Mouse (Mus musculus) limb, embryonic 13.5 days (tissue): ENCODE measurements around the gene Otub1. TPM values are rescaled to one million over a fixed set of nuclear protein-coding genes. Genes with fewer than 3 reads are reported as not detected.

Source experiments
- ATAC-seq: fragments of 200-750 bp; cut with Nextera tagmentation; 2 replicates; pipeline ENCODE4 v1.8.0; 2017; ENCODE audit warnings: low read depth, moderate number of reproducible peaks, moderate TSS enrichment; ENCODE audit not compliant: low FRiP score
- H3K27ac ChIP-seq: fragments of 300-500 bp; sonication (generic); 2 replicates; pipeline ENCODE4 v1.5.1; 2015; ENCODE audit warnings: inconsistent platforms, mild to moderate bottlenecking, moderate library complexity
- H3K27me3 ChIP-seq: fragments of 300-500 bp; sonication (generic); 2 replicates; pipeline ENCODE4 v1.6.1; 2015; ENCODE audit warnings: mild to moderate bottlenecking, inconsistent platforms
- H3K36me3 ChIP-seq: fragments of 300-500 bp; sonication (generic); 2 replicates; pipeline ENCODE4 v1.6.1; 2015; ENCODE audit warnings: inconsistent platforms, mild to moderate bottlenecking, moderate library complexity
- H3K4me1 ChIP-seq: fragments of 300-500 bp; sonication (generic); 2 replicates; pipeline ENCODE4 v1.6.1; 2015; ENCODE audit warnings: inconsistent platforms
- H3K4me2 ChIP-seq: fragments of 300-500 bp; sonication (generic); replicated peaks from 2 replicates; pipeline ENCODE4 v1.6.1; 2015; ENCODE audit warnings: inconsistent platforms, mild to moderate bottlenecking, moderate library complexity
- H3K4me3 ChIP-seq: fragments of 300-500 bp; sonication (generic); 2 replicates; pipeline ENCODE4 v1.5.1; 2015; ENCODE audit warnings: moderate library complexity, mild to moderate bottlenecking, inconsistent platforms
- H3K9ac ChIP-seq: fragments of 300-500 bp; sonication (generic); 2 replicates; pipeline ENCODE4 v1.6.1; 2015; ENCODE audit warnings: mild to moderate bottlenecking, inconsistent platforms
- H3K9me3 ChIP-seq: fragments of 300-500 bp; sonication (generic); 2 replicates; pipeline ENCODE4 v1.6.1; 2016; ENCODE audit warnings: inconsistent platforms
- WGBS: fragments of 180-500 bp; shearing (Covaris S2); methylation state at CpG from one replicate; pipeline ENCODE4 v1.1.7; 2015; 5-methylcytosine and 5-hydroxymethylcytosine counted together
- polyA plus RNA-seq: library from polyadenylated mRNA; unstranded; fragments of >200 nt; fragmentation: Nextera tagmentation; extraction: Ambion mirVana; gene quantifications from 2 replicates; pipeline ENCODE4 v1.2.1, GENCODE M21; 2015

Otub1 gene
- polyA plus RNA-seq, 1 experiment from 2014 or later, result 226 TPM

DNA sequence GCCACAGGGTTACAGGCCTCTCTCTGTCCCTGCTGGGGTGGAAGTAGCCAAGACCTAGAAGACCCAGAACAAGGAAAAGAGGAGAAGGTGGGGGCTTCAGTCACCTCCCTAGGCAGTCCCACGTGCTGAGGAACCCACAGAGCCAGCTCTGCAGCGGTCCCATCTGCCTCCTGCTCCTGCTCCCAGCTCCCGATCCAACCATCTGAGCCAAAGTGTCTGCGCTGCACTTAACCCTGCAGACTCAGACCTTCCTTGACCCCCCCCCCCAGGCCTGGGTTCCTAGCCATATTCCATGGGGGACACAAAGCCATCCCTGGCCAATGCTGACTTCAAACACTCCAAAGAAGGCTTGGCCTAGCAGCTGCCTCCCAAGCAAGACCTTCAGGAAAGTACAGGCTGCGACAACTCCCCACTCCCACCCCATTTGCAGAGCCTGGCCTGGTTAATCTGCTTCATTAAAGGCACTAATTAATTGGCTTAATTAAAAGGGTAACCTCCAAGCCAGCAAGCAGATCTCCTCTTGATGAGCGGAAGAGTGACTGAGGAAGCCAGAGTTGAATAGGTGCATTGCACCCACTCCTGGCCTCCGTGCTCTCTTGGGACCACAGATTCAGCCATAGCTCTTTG, 54.7 kb downstream of the Otub1 start:
- H3K4me3 ChIP-seq, result no peak overlapping the region
- no peak overlapping the region for H3K9ac ChIP-seq
- H3K36me3 ChIP-seq, result no peaks in the 10 kb centered on the region
- peaks cover 42% of the 10 kb centered on the region for H3K27me3 ChIP-seq
- WGBS, result 75% methylated on average over 7 of the region's 7 CpGs
- no peak overlapping the region for H3K4me2 ChIP-seq
- no peak for ATAC-seq
- no peak overlapping the region for H3K27ac ChIP-seq
- H3K9me3 ChIP-seq, result no peaks in the 10 kb centered on the region
- peaks cover 85% of the 10 kb centered on the region for H3K4me1 ChIP-seq

DNA sequence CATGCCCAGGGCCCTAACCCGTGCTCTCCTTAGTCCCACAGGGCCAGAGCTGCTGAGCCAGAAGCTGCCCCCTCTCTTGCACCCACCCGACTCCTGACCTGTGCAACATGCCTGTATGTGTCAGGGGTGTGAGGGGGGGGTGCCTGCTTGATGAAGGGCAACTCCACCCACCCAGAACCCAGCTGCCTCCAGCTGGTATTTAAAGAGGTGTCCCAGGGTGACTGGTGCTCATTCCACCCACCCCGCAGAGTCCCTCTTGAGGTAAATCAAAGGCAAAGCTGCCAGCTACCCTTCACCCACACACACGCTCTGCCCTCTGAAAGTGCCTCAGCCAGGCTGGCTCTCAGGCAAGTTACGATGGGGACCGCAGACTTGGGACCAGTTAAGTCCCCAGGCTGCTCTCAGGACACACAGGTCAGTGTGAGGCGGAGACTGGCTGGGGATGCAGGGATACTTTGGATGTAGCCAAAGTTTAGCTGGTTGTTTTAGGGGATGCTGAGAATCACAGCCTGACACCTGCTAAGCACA, 56.9 kb downstream of the Otub1 start:
- H3K9me3 ChIP-seq, result no peaks in the 10 kb centered on the region
- H3K4me2 ChIP-seq, result no peak overlapping the region
- peaks cover 61% of the 10 kb centered on the region for H3K27me3 ChIP-seq
- H3K27ac ChIP-seq, result no peak overlapping the region
- WGBS, result 60% methylated on average over 7 of the region's 7 CpGs
- H3K4me1 ChIP-seq, result peaks cover 65% of the 10 kb centered on the region
- H3K9ac ChIP-seq, result no peak overlapping the region
- H3K4me3 ChIP-seq, result no peak overlapping the region
- ATAC-seq, result no peak
- no peaks in the 10 kb centered on the region for H3K36me3 ChIP-seq

DNA sequence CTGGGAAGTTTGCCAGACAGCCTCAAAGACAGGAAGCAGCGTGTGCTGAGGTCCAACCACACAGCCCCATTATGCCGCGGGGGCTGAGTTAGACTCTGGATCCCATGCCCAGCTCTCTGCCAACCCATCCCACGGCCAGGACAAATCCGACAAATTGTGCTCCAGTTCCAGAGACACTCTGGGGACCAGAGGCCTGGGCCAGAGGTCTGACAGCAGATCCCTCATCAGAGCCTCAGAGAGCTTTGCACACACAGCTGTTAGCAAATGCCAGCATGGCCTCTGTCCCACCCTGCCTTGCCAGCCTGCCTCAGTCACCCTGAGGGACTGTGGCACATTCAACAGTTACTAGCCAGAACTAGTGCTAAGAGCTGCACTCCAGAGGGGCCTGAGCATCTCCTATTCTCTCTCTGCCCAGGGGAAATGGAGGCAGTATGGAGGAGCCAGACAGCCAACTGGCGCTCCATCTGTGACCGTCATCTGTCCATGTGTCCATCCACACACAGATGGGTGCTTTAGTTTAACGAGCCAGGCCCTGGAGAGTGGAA, 57.5 kb downstream of the Otub1 start:
- Histone ChIP-seq H3K9ac (0 out of 2 replicates have a peak overlapping the region, but pooled peaks have one; percentile 25), H3K9me3 (no peaks in the 10 kb centered on the region), H3K4me1 (peaks cover 68% of the 10 kb centered on the region), H3K36me3 (no peaks in the 10 kb centered on the region), H3K4me3 (no peak overlapping the region), H3K27ac (no peak overlapping the region), H3K4me2 (no peak overlapping the region), H3K27me3 (peaks cover 62% of the 10 kb centered on the region)
- 63% methylated on average over 8 of the region's 8 CpGs for WGBS
- ATAC-seq, result no peak

Other genes with a start within 250 kb of the Otub1 start
- gene Ppp1r14b, start 231.3 kb downstream of the Otub1 start, polyA plus RNA-seq, result 151 and 168 TPM in 2 replicates
- gene Plcb3, start 229.8 kb downstream of the Otub1 start, polyA plus RNA-seq, result 36.8 and 40.0 TPM in 2 replicates
- 84.5 and 89.3 TPM in 2 replicates for gene Fkbp2, start 225.8 kb downstream of the Otub1 start, polyA plus RNA-seq
- gene Vegfb, start 218.7 kb downstream of the Otub1 start, polyA plus RNA-seq, result 53.6 and 59.6 TPM in 2 replicates
- 22.2 and 25.9 TPM in 2 replicates for gene Dnajc4, start 213.7 kb downstream of the Otub1 start, polyA plus RNA-seq
- 24.0 and 25.8 TPM in 2 replicates for gene Nudt22, start 210.2 kb downstream of the Otub1 start, polyA plus RNA-seq
- 11.9 and 13.6 TPM in 2 replicates for gene Trpt1, start 210.2 kb downstream of the Otub1 start, polyA plus RNA-seq
- 7.6 and 8.4 TPM in 2 replicates for gene Fermt3, start 186.8 kb downstream of the Otub1 start, polyA plus RNA-seq
- gene Stip1, start 166.3 kb downstream of the Otub1 start, polyA plus RNA-seq, result 241 and 278 TPM in 2 replicates
- gene Macrod1, start 149.5 kb downstream of the Otub1 start, polyA plus RNA-seq, result 12.3 and 13.3 TPM in 2 replicates
- 7.7 and 8.1 TPM in 2 replicates for gene Flrt1, start 100.6 kb downstream of the Otub1 start, polyA plus RNA-seq
- 734 and 747 TPM in 2 replicates for gene Cox8a, start 11.3 kb upstream of the Otub1 start, polyA plus RNA-seq
- gene Naa40, start 34.9 kb upstream of the Otub1 start, polyA plus RNA-seq, result 58.0 and 60.1 TPM in 2 replicates
- gene Rcor2, start 61.0 kb upstream of the Otub1 start, polyA plus RNA-seq, result 24.9 and 25.0 TPM in 2 replicates
- gene Mark2, start 135.5 kb upstream of the Otub1 start, polyA plus RNA-seq, result 38.2 and 44.3 TPM in 2 replicates
- 35.3 and 43.2 TPM in 2 replicates for gene Spindoc, start 176.7 kb upstream of the Otub1 start, polyA plus RNA-seq
- 10.0 and 10.5 TPM in 2 replicates for gene 2700081O15Rik, start 211.3 kb upstream of the Otub1 start, polyA plus RNA-seq